Mouse (Mus musculus) cerebellum, adult 2 months (tissue): ENCODE measurements around the gene Nupr1.

Experiments used
- CTCF ChIP-seq: fragments of 200-500 bp; IDR thresholded peaks from 2 replicates; pipeline ENCODE4 v1.5.1; 2011; ENCODE audit warnings: low read depth, mild to moderate bottlenecking, control low read depth, low read length, moderate library complexity, borderline replicate concordance; ENCODE audit not compliant: insufficient read depth
- POLR2A ChIP-seq: fragments of 200-500 bp; IDR thresholded peaks from 2 replicates; pipeline ENCODE4 v1.6.1; 2011; ENCODE audit warnings: low read length, control low read depth, borderline replicate concordance; ENCODE audit not compliant: insufficient read depth

DNA sequence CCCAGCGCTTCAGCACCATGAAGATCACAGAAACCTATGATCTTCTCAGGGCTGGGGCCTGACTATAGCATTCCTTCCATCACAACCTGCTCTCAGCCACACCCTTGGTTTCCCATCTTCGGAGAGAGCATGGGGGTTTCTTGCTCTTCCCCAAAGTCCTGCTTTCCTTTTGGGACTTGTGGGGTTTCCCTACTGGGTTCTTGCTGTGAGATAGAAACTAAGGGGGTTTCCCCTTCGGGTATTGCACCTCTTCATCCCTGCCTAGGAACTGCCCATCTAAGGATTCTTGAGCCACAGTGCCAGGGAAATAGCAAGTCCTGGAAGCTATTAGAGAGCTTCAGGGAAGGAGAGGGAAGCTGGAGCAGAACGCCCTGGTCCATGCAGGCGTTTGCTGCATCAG lies 34.8 kb downstream of the Nupr1 start:
- TF ChIP-seq CTCF (no peak), POLR2A (no peak)
